Mouse (Mus musculus) forelimb bud, embryonic 11.5 days (tissue): ENCODE measurements around the gene Capns2.
"Not testable (repeated sequence)": the region's sequence is repeated elsewhere in the genome, so short reads cannot be mapped to it uniquely, and the experiment has no call there.

Experiments used
- DNase-seq: peaks from one replicate; pipeline ENCODE4 v3.0.0-alpha.2; 2012; ENCODE audit warnings: low read depth, low spot score

Gene Capns2

DNA sequence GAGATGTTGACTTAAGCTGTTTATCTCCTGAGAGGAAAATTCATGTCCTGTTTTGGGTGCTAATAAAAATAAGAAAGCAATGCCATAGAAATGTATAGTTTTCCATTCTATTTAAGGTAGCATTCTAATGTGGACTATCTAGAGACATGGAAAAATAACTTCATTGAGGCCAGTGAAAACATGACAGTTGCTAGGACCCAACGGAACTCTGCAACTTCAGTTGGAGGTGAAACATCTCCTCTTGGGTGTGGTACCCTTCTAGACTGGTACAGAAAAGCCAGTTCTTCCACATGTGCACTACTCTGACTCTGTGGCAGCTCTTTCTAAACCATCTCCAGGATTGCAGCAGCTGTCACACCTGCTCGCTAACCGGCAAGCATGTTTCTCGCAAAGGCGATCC is at the start of gene Capns2:
TSS of gene Capns2 (plus strand) at position 301 of the 400 bp plus-strand sequence.
- DNase-seq = no peak

- DNase-seq = no peak
Observed at GRCm38 (mm10) chr8:92853188-92853983, 47.8 kb upstream of the Capns2 start.

DNA sequence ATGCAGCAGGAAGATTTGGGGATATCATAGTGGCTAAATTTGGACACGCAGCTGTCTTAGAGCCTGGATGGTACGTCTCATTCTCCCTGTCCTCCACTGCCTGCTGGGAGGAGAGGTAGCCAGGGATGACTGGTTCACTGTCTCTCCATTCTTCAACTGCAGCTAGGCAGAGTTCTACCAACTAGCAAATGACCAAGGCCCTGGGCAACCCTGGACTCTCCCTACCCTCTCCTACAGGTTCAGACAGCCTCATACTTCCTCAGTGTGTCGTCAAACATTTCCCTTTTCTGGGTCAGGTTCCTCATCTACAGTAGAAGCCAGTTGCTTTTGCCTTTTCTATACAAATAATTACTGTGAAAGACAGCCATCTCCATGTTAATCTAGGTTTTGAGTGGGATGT is 46.5 kb upstream of the Capns2 start:
- DNase-seq = no peak

DNA sequence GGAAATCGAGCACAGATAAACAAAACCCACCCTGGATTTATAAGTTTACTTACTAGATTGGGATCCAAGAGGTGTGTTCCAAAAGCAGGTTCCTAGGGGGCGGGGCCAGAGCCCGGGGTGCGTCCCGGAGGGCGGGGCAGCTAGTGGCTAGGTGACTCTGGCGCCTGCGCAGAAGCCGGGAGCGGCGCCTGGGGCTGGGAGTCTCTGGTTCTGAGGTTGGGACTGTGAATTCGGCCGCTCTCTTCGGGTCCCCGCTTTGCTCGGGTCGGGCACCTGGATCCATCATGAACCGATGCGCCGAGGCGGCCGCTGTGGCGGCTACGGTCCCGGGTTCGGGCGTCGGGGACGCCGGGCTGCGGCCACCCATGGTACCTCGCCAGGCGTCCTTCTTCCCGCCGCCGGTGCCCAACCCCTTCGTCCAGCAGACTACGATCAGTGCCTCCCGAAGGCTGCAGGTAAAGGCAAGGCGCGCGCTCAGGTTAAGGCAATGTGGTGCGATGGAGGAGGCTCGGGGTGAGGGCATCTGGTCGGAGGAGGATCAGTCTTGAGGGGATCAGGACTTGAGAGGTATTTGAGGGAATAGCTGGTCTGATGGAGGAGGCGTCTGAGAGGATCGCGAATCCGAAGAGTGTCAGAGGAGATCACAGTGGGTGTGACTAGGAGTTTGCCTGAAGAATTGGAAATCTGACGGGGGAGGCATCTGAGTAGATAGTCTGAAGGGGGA is 45.9 kb upstream of the Capns2 start, which contains the start of gene Lpcat2:
TSS of gene Lpcat2 (plus strand) at position 169 of the 724 bp plus-strand sequence.
- DNase-seq = peak; percentile 69

DNA sequence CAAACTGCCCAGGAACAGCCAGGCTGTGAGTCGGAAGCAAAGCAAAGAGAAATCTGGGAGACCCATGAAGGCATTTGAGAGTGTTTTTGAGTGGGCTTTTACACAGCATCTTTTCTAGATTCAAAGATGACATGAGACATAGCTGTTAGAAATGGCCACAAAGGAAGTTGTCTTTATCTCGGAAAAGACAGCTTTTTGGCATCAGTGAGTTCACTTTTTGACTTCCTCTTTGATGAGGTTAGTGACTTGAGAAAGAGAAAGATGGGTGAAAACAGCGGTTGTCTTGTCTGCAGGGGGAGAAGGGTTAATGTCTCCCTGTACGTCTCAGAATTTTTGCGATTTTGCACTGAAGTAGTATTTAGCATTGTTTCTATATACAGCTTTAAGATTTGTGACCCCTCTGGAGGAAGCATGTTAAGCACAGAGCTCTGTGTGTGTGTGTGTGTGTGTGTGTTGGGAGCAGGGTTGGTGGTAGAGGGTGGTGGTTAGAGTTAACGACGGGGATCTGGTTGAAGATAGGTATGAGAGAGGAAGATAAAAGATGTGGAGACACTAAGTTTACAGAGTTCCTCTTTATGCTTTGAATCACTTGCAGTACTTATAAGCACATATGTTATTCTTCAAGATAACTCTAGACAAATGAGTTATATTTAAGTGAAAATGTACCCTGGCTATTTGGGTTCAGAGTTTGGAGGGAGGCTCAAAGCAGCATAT is 44.8 kb upstream of the Capns2 start:
- no peak for DNase-seq

DNA sequence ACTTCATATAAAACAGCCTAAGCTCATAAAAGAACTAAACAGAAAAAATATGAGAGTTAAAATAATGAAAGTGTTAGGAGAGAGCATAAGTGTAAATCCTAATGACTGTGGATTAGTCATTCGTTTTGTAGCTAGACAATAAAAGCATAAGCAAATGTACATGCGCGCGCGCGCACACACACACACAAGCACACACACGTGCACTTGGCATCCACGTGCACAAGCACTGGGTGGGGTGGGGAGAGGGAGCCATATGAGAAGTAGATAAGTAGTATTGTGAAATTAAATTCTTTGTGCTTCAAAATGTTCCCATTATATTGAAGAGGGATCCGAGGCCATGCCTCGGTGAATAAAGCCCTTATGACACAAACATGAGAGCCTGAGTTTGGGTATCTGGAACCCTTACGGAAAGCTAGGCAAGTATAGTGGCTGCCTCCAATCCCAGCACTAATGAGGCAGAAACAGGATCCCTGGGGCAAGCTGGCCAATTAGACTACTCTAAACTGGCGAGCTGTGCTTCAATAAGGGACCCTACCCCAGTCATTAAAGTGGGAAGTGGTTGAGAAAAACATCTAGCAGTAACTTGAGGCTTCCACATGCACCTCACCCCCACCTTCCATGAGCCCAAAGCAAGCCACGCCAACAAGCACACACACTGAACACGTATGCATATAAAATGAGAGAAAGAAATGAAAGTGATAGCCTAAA is 42.6 kb upstream of the Capns2 start:
- DNase-seq = no peak

- DNase-seq = no peak
Observed at GRCm38 (mm10) chr8:92861977-92862376, 39.2 kb upstream of the Capns2 start.

DNA sequence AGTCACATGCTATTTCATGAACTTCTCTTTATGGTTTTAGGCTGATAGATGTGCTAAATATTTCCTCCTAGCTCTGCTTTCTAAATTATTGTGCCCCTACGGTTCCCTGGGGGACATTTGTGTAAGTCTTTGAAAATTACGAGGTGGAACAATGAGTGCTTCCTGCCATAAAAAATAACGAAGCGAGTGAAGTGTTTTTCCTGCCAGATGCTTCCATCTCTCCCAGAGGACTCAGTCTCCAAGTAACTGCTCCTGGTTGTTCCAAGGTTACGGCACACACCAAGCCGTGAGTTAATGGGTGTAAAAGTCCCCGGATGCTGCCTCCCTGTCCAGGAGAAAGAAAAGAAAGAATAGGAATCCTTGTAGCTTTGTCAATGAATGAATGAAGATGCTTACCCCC is 30.9 kb upstream of the Capns2 start:
- peak; percentile 69 for DNase-seq

GRCm38 (mm10) chr8:92872063-92872759 is 29.0 kb upstream of the Capns2 start:
- DNase-seq = no peak

DNA sequence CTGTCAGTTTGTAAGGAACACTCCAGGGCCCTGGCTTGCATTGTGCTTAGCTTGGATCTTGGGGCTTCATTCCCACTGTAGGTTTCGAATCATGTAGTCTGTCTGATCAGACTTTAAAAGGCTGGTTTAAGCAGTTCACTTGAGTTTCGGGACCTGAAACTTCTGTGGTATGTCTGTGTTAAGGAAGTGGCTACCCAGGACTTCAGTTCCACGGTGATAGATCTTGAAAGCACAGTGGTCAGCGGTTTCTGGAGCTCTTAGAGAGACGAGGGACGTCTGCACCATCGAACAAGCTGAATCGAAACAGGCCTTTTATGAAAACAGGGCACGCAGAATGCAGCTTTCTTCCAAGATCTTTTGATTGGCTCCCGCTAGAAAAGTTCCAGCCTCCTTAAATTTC is 25.4 kb upstream of the Capns2 start:
- no peak for DNase-seq

- DNase-seq = no peak
Observed at GRCm38 (mm10) chr8:92881247-92881646, 20.0 kb upstream of the Capns2 start.

- DNase-seq = no peak
Observed at GRCm38 (mm10) chr8:92883771-92884170, 17.4 kb upstream of the Capns2 start.

DNA sequence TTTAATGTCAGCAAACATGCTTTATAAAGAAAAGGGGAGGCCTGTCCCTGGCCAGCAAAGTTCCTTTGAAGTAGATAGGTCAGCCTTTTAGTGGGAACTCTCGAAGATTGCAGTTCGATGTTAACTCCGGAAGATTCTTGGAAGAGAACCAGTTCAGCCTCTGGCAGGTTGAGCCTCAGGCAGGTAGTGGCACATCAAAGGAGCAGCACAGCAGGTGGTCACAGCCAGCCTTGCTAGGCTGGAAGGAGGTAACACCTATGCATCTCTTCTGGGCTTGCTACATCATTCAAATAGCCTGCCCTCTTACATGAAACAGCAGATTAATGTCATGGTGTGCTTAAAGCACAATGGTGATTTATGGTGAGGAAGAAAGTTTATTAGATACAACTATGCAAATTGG is 9.0 kb upstream of the Capns2 start:
- not testable (repeated sequence) for DNase-seq

GRCm38 (mm10) chr8:92893870-92894269 is 7.3 kb upstream of the Capns2 start:
- DNase-seq = no peak

DNA sequence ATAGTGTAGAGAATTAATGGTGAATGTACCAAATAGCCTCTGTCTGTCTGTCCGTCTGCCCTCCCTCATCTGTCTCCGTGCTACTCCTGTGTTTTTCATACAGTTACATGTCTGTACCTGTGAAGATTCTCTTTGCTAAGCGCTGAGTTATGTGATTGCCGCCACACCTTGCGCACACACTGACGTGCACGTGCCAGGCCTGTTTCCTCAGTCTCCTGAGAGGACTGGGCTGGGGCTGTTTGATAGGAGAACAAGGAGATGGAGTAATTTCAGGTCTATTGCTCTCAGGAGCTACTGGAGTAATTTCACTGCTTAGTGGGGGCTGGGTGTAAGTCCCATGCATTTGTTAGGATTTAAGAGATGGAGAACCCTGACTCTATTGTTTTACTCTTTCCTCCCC is 6.2 kb upstream of the Capns2 start:
- no peak for DNase-seq

DNA sequence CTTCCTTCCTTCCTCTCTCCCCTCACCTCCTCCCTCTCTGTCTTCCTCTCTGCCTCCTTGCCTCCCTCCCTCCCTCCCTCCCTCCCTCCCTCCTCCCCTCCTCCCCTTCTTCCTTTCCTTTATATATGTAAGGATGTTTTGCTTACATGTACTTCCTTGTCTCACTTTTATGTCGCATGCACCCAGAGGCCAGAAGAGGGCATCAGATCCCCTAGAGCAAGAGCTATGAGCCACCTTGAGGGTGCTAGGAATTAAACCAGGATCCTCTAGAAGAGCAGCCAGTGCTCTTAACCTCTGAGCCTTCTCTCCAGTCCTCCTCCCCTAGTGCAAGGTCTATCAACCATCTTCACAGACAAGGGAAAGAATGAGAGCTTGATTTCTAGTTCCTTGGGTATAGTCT is 5.2 kb upstream of the Capns2 start:
- DNase-seq = no peak

GRCm38 (mm10) chr8:92896611-92897010 is 4.6 kb upstream of the Capns2 start:
- DNase-seq = no peak

DNA sequence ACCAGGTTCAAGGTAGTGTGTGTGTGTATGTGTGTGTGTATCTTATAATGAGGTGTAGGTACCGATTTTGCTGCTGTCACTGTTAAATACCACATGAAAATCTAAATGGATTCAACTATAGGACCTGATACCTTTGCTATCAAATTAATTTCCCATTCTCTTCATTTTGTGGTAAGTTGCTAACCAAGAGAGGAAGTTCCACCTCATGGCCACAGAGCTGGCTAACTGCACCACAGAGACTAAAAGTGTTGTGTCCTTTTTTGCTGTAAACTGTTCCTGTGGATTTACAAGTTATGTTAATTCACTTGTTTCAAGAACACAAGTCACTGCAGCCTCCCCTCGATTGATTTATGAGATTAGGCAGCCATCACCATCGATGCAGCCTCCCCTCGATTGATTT is 3.4 kb upstream of the Capns2 start:
- DNase-seq = no peak

GRCm38 (mm10) chr8:92899590-92899989 is 1.6 kb upstream of the Capns2 start:
- DNase-seq = no peak

GRCm38 (mm10) chr8:92902981-92903380 is 1.8 kb downstream of the Capns2 start:
- no peak for DNase-seq

GRCm38 (mm10) chr8:92903488-92904135 is 2.4 kb downstream of the Capns2 start:
- no peak for DNase-seq
